Mouse (Mus musculus): Measurements from ENCODE around the gene Armh4. TPM values are rescaled to one million over a fixed set of nuclear protein-coding genes. Genes with fewer than 3 reads are reported as not detected.

The Armh4 gene
- polyA plus RNA-seq, 1 experiment from 2014 or later: 14.9 TPM

DNA sequence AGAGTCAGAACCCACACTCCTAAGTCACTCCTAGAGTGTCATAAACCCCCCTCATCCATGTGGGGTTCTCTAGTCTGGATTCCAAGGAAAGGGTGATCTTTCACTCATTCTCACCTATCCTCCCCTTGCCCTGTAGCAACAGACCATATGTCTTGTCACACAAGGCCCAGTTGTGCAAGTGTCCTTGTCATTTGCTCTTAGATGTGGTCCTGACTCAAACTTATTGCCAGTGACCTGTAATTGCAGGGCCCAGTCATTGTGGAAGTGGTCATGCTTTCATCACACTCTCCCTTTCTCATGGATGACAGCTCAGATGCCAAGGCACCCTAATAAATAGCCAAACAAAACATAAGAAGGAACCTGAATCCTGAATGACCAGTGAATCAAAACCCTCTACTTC is 63.5 kb downstream of the Armh4 start:
- Histone ChIP-seq H3K4me1 (replicated peaks) (no peaks in the 10 kb centered on the region), H3K9ac (no peak overlapping the region), H3K27ac (no peak overlapping the region), H3K9me3 (no peaks in the 10 kb centered on the region), H3K4me2 (replicated peaks) (no peak overlapping the region), H3K4me3 (replicated peaks) (no peak overlapping the region), H3K27me3 (replicated peaks) (no peaks in the 10 kb centered on the region), H3K36me3 (no peaks in the 10 kb centered on the region)
- no peak for ATAC-seq

DNA sequence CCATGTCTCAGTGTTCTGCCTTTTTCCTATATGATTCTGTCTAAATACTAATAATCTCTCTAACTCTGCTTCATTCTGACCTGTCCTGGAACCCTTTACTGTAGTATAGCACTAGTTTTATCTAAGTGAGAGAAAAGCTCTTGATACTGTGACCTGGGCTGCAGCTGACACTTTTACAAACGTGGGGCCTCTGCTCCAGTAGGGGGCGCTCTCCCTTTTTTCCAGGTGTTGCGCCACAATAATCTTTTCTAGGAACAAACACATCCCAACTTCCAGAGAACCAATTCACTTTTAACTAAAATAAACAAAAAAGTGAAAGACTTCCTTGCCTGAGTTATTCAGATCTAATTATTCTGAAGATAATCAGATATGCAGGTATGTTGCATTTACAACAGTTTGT is 72.2 kb downstream of the Armh4 start:
- Histone ChIP-seq H3K36me3 (no peaks in the 10 kb centered on the region), H3K27me3 (replicated peaks) (no peaks in the 10 kb centered on the region), H3K9ac (no peak overlapping the region), H3K4me1 (replicated peaks) (no peaks in the 10 kb centered on the region), H3K27ac (no peak overlapping the region), H3K4me3 (replicated peaks) (no peak overlapping the region), H3K9me3 (no peaks in the 10 kb centered on the region), H3K4me2 (replicated peaks) (no peak overlapping the region)
- 42% methylated on average over 3 of the region's 3 CpGs for WGBS
- no peak for ATAC-seq

- WGBS: 34% methylated on average over 3 of the region's 3 CpGs
These were observed 79.6 kb downstream of the Armh4 start for GRCm38 (mm10) chr14:49703432-49704200.

DNA sequence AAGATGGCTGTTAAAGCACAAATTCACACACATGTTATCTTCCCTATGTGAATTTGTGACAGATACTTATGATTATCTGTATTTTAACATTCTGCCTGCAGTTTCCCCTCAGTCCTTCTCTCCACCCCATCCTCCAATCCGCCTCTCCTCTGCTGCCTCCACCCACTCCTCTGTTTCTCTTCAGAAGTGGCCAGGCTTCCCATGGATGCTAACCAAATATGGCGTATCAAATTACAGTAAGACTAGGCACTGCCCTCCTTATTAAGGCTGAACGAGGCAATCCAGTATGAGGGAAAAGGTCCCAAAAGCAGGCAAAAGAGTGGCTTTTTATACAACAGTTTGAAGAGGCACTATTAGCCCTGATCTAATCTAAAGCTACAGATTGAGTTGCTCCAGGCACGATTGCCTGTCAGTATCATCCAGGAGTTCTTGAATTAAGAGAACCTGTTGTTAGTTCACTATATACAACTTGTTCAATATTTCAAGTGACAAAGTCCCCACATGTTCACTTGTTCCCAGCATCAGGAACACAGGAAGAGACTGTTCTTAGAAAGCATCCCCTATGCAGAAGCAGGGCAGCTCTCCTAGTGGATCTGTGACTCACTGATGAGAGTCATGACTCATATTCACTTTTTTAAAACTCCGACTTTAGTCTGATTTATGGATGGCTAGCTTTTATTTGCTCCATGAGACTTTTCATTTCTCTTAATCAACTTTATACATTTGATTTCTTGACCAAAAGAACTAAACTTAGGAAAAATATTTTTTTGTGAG is 103.5 kb downstream of the Armh4 start:
- no peaks in the 10 kb centered on the region for H3K27me3 ChIP-seq (replicated peaks)
- no peaks in the 10 kb centered on the region for H3K4me1 ChIP-seq (replicated peaks)
- no peak overlapping the region for H3K27ac ChIP-seq
- H3K9me3 ChIP-seq: no peaks in the 10 kb centered on the region
- H3K36me3 ChIP-seq: no peaks in the 10 kb centered on the region
- H3K9ac ChIP-seq: no peak overlapping the region
- no peak overlapping the region for H3K4me3 ChIP-seq (replicated peaks)
- ATAC-seq: no peak
- no peak overlapping the region for H3K4me2 ChIP-seq (replicated peaks)
- WGBS: 57% methylated on average over 5 of the region's 5 CpGs

More at GRCm38 (mm10) chr14:49703432-49704200, 79.6 kb downstream of the Armh4 start:
- Histone ChIP-seq H3K27me3 (replicated peaks) (no peaks in the 10 kb centered on the region), H3K36me3 (no peaks in the 10 kb centered on the region), H3K27ac (no peak overlapping the region), H3K9me3 (no peaks in the 10 kb centered on the region), H3K4me3 (replicated peaks) (no peak overlapping the region), H3K9ac (no peak overlapping the region), H3K4me2 (replicated peaks) (no peak overlapping the region), H3K4me1 (replicated peaks) (no peaks in the 10 kb centered on the region)
- ATAC-seq: peak; percentile 55; the same call in 1 of the 2 replicates

DNA sequence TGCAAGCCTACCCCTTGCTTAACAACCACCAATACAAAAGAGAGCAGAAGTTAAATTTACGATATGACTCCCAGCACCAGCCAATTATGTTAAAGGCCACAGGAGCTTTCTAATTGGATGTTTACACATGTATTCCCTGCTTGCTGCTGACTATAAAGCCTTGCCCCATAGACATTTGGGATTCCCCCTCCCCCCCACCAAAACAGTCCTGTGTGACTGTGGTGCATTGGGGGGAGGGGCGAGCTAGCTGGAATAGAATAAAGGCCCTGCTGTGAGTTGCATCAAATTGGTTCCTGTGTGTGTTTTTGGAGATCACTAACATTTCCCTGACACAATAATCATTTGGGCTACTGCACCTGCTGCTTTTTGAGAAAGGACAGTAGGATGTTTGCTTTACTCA is 106.6 kb downstream of the Armh4 start:
- no peak for ATAC-seq
- H3K4me1 ChIP-seq (replicated peaks): no peaks in the 10 kb centered on the region
- no peak overlapping the region for H3K4me3 ChIP-seq (replicated peaks)
- no peak overlapping the region for H3K4me2 ChIP-seq (replicated peaks)
- H3K27ac ChIP-seq: no peak overlapping the region
- no peaks in the 10 kb centered on the region for H3K36me3 ChIP-seq
- H3K27me3 ChIP-seq (replicated peaks): no peaks in the 10 kb centered on the region
- no peak overlapping the region for H3K9ac ChIP-seq
- no peaks in the 10 kb centered on the region for H3K9me3 ChIP-seq
- WGBS: 61% methylated on average over 2 of the region's 2 CpGs

DNA sequence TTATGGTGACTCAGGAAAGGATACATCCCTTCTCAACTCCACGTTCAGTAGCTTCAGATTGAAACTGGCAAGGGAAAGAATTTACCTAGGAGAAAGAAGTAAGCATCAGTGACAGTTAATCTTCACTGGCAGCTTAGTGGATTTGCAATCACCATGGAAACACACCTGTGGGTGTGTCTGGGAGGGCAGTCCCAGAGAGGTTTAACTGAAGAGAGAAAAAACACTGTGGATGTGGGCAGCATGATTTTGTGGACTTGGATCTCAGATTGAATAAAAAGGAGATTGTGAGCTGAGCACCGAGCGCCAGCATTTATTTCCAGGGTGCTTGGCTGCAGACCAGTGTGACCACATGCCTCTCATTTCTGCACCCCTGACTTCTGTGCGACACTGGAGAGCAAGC is 122.7 kb downstream of the Armh4 start:
- Histone ChIP-seq H3K9ac (no peak overlapping the region), H3K4me2 (replicated peaks) (no peak overlapping the region), H3K4me3 (replicated peaks) (no peak overlapping the region), H3K27ac (no peak overlapping the region), H3K36me3 (no peaks in the 10 kb centered on the region), H3K27me3 (replicated peaks) (no peaks in the 10 kb centered on the region), H3K4me1 (replicated peaks) (no peaks in the 10 kb centered on the region), H3K9me3 (no peaks in the 10 kb centered on the region)
- ATAC-seq: no peak
- 50% methylated on average over 4 of the region's 4 CpGs for WGBS

- 65% methylated on average over 1 of the region's 1 CpGs for WGBS
- Histone ChIP-seq H3K4me3 (replicated peaks) (no peak overlapping the region), H3K27me3 (replicated peaks) (no peaks in the 10 kb centered on the region), H3K27ac (no peak overlapping the region), H3K4me1 (replicated peaks) (no peaks in the 10 kb centered on the region), H3K36me3 (no peaks in the 10 kb centered on the region), H3K9ac (no peak overlapping the region), H3K4me2 (replicated peaks) (no peak overlapping the region), H3K9me3 (no peaks in the 10 kb centered on the region)
- ATAC-seq: no peak
These were observed 134.0 kb downstream of the Armh4 start for GRCm38 (mm10) chr14:49649191-49649590.

DNA sequence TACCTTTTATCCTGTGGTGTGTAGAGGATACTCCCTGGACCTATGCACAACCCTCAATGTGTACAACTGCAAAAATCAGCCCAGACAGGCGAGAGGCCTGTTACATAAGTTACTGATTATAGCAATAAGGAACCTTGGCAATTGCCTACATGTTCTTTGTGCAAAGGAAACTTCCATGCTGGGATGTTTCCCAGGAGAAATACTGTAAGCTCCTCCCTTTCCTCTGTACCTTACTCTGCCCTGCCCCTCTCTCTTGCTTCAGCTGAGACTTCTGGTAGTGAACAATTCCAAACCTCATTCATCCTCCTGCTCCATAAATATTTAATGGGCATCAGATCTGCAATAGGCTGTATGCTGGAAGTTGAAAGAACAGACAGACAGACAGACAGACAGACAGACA is 145.8 kb downstream of the Armh4 start:
- Histone ChIP-seq H3K9ac (no peak overlapping the region), H3K36me3 (no peaks in the 10 kb centered on the region), H3K4me2 (replicated peaks) (no peak overlapping the region), H3K27ac (no peak overlapping the region), H3K27me3 (replicated peaks) (no peaks in the 10 kb centered on the region), H3K4me3 (replicated peaks) (no peak overlapping the region), H3K4me1 (replicated peaks) (no peaks in the 10 kb centered on the region), H3K9me3 (no peaks in the 10 kb centered on the region)
- ATAC-seq: no peak
- WGBS: 76% methylated on average over 1 of the region's 1 CpGs

- H3K9ac ChIP-seq: no peak overlapping the region
- H3K27me3 ChIP-seq (replicated peaks): no peaks in the 10 kb centered on the region
- H3K36me3 ChIP-seq: no peaks in the 10 kb centered on the region
- H3K9me3 ChIP-seq: no peaks in the 10 kb centered on the region
- H3K4me2 ChIP-seq (replicated peaks): no peak overlapping the region
- no peak overlapping the region for H3K4me3 ChIP-seq (replicated peaks)
- H3K27ac ChIP-seq: no peak overlapping the region
- no peaks in the 10 kb centered on the region for H3K4me1 ChIP-seq (replicated peaks)
- 78% methylated on average over 4 of the region's 4 CpGs for WGBS
- no peak for ATAC-seq
These were observed 157.1 kb downstream of the Armh4 start for GRCm38 (mm10) chr14:49626055-49626454.

Other genes with a start within 250 kb of the Armh4 start
- gene Olfr722, start 118.6 kb upstream of the Armh4 start, polyA plus RNA-seq (2015; fragmentation: Nextera tagmentation; extraction: Ambion mirVana): not detected in 2 replicates
- not detected in 2 replicates for gene Olfr723, start 148.4 kb upstream of the Armh4 start, polyA plus RNA-seq (2015; fragmentation: Nextera tagmentation; extraction: Ambion mirVana)
- gene Olfr724, start 179.9 kb upstream of the Armh4 start, polyA plus RNA-seq (2015; fragmentation: Nextera tagmentation; extraction: Ambion mirVana): not detected in 2 replicates